Mouse (Mus musculus) heart, embryonic 13.5 days (tissue): ENCODE results near the gene 1600014C23Rik. TPM values are rescaled to one million over a fixed set of nuclear protein-coding genes. Genes with fewer than 3 reads are reported as not detected.

Experiments used
- ATAC-seq: fragments of 200-750 bp; cut with Nextera tagmentation; 2 replicates; pipeline ENCODE4 v1.8.0; 2017; ENCODE audit warnings: moderate TSS enrichment; ENCODE audit not compliant: insufficient number of reproducible peaks, low FRiP score, low TSS enrichment; ENCODE audit errors: extremely low read depth
- H3K27ac ChIP-seq: fragments of 300-500 bp; sonication (generic); replicated peaks from 2 replicates; pipeline ENCODE4 v1.5.1; 2015; ENCODE audit warnings: moderate library complexity, mild to moderate bottlenecking, inconsistent platforms
- H3K27me3 ChIP-seq: fragments of 300-500 bp; sonication (generic); replicated peaks from 2 replicates; pipeline ENCODE4 v1.6.1; 2015; ENCODE audit warnings: mild to moderate bottlenecking, inconsistent platforms
- H3K36me3 ChIP-seq: fragments of 300-500 bp; sonication (generic); 2 replicates; pipeline ENCODE4 v1.6.1; 2015; ENCODE audit warnings: mild to moderate bottlenecking, inconsistent platforms
- H3K4me1 ChIP-seq: fragments of 300-500 bp; sonication (generic); 2 replicates; pipeline ENCODE4 v1.6.1; 2015; ENCODE audit warnings: inconsistent platforms
- H3K4me2 ChIP-seq: fragments of 300-500 bp; sonication (generic); 2 replicates; pipeline ENCODE4 v1.6.1; 2015; ENCODE audit warnings: inconsistent platforms, mild to moderate bottlenecking, moderate library complexity
- H3K4me3 ChIP-seq: fragments of 300-500 bp; sonication (generic); 2 replicates; pipeline ENCODE4 v1.5.1; 2015; ENCODE audit warnings: moderate library complexity, mild to moderate bottlenecking, inconsistent platforms
- H3K9ac ChIP-seq: fragments of 300-500 bp; sonication (generic); 2 replicates; pipeline ENCODE4 v1.6.1; 2015; ENCODE audit warnings: inconsistent platforms, mild to moderate bottlenecking, moderate library complexity
- H3K9me3 ChIP-seq: fragments of 300-500 bp; sonication (generic); 2 replicates; pipeline ENCODE4 v1.6.1; 2016; ENCODE audit warnings: inconsistent platforms
- WGBS: fragments of 180-500 bp; shearing (Covaris S2); methylation state at CpG from one replicate; pipeline ENCODE4 v1.1.7; 2015; ENCODE audit warnings: mixed read lengths; 5-methylcytosine and 5-hydroxymethylcytosine counted together
- polyA plus RNA-seq: library from polyadenylated mRNA; unstranded; fragments of >200 nt; fragmentation: Nextera tagmentation; extraction: Ambion mirVana; gene quantifications from 2 replicates; pipeline ENCODE4 v1.2.1, GENCODE M21; 2015

1600014C23Rik gene
- polyA plus RNA-seq, 1 experiment from 2014 or later = 0.84 TPM

DNA sequence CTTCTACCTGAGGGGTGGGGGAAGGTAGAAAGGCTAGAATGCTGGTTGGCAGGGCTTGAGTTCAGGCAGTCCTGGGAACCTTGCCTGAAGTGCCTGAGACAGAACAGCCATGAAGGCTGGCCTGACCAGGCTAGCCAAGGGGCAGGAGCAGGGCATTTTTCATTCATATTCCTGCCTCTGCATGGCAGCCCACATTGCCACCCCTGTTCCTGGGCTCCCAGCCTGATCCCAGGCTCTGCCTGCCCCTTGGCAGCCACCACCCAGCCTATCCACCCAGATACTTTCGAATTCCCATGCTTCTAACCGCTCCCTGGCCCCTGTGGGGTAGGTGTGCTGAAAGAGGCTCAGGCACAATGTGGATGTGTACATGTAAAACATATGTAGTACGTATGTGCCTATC is 32.3 kb upstream of the 1600014C23Rik start:
- ATAC-seq = no peak
- 85% methylated on average over 3 of the region's 3 CpGs for WGBS
- H3K9me3 ChIP-seq = no peaks in the 10 kb centered on the region
- no peaks in the 10 kb centered on the region for H3K36me3 ChIP-seq
- H3K4me2 ChIP-seq = no peak overlapping the region
- peak overlapping the region; percentile 90; the same call in 1 of the 2 replicates for H3K27ac ChIP-seq
- H3K4me3 ChIP-seq = no peak overlapping the region
- no peak overlapping the region for H3K9ac ChIP-seq
- H3K27me3 ChIP-seq = peaks cover 9% of the 10 kb centered on the region; the same call in 1 of the 2 replicates
- peaks cover 41% of the 10 kb centered on the region for H3K4me1 ChIP-seq

- Histone ChIP-seq H3K27ac (no peak overlapping the region), H3K4me2 (no peak overlapping the region), H3K4me1 (peaks cover 24% of the 10 kb centered on the region), H3K36me3 (no peaks in the 10 kb centered on the region), H3K9me3 (no peaks in the 10 kb centered on the region), H3K9ac (no peak overlapping the region), H3K27me3 (peaks cover 9% of the 10 kb centered on the region; the same call in 1 of the 2 replicates), H3K4me3 (no peak overlapping the region)
- no peak for ATAC-seq
- WGBS = 78% methylated on average over 8 of the region's 8 CpGs
Observed at GRCm38 (mm10) chr17:45763188-45763587, 29.5 kb upstream of the 1600014C23Rik start.

DNA sequence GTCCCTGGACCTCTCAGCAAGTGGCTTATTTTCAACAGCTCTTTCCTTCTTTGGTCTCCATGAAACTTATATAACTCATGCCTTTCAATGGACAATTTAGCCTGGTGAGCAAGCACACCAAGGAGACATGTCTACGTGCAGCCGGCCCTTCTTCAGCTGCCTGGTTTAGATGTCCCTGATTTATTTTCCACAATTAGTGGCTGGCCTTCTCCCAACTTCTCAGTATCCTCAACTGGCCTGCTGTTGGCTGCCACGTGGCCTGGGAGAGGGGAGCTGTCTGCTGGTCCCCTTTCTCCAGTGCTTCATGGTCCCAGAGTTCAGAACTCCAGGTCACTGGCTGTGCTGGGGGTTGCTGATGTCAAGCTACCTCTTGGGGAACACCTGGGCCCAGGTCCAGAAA is 28.3 kb upstream of the 1600014C23Rik start:
- no peak for ATAC-seq
- H3K27me3 ChIP-seq = peaks cover 7% of the 10 kb centered on the region; the same call in 1 of the 2 replicates
- H3K4me3 ChIP-seq = no peak overlapping the region
- no peak overlapping the region for H3K4me2 ChIP-seq
- peaks cover 12% of the 10 kb centered on the region for H3K4me1 ChIP-seq
- H3K9ac ChIP-seq = no peak overlapping the region
- 62% methylated on average over 3 of the region's 3 CpGs for WGBS
- H3K36me3 ChIP-seq = no peaks in the 10 kb centered on the region
- H3K9me3 ChIP-seq = no peaks in the 10 kb centered on the region
- no peak overlapping the region for H3K27ac ChIP-seq

GRCm38 (mm10) chr17:45760965-45761645 is 27.5 kb upstream of the 1600014C23Rik start:
- H3K9me3 ChIP-seq = no peaks in the 10 kb centered on the region
- no peak for ATAC-seq

GRCm38 (mm10) chr17:45759751-45760150 is 26.1 kb upstream of the 1600014C23Rik start:
- Histone ChIP-seq H3K4me2 (no peak overlapping the region), H3K9me3 (no peaks in the 10 kb centered on the region), H3K9ac (no peak overlapping the region), H3K27me3 (peaks cover 8% of the 10 kb centered on the region; the same call in 1 of the 2 replicates), H3K4me3 (no peak overlapping the region), H3K36me3 (no peaks in the 10 kb centered on the region), H3K27ac (no peak overlapping the region), H3K4me1 (no peaks in the 10 kb centered on the region)
- 84% methylated on average over 5 of the region's 5 CpGs for WGBS
- no peak for ATAC-seq

More at GRCm38 (mm10) chr17:45760965-45761645, 27.5 kb upstream of the 1600014C23Rik start:
- Histone ChIP-seq H3K9ac (no peak overlapping the region), H3K27me3 (peaks cover 7% of the 10 kb centered on the region; the same call in 1 of the 2 replicates), H3K4me3 (no peak overlapping the region), H3K36me3 (no peaks in the 10 kb centered on the region), H3K27ac (no peak overlapping the region), H3K4me2 (no peak overlapping the region), H3K4me1 (peaks cover 4% of the 10 kb centered on the region)
- WGBS = 56% methylated on average over 10 of the region's 10 CpGs

- peaks cover 8% of the 10 kb centered on the region; the same call in 1 of the 2 replicates for H3K27me3 ChIP-seq
- H3K4me2 ChIP-seq = no peak overlapping the region
- WGBS = 60% methylated on average over 7 of the region's 7 CpGs
- no peak overlapping the region for H3K4me3 ChIP-seq
- H3K27ac ChIP-seq = no peak overlapping the region
- no peaks in the 10 kb centered on the region for H3K9me3 ChIP-seq
- no peak for ATAC-seq
- no peak overlapping the region for H3K9ac ChIP-seq
- H3K4me1 ChIP-seq = no peaks in the 10 kb centered on the region
- no peaks in the 10 kb centered on the region for H3K36me3 ChIP-seq
Observed at GRCm38 (mm10) chr17:45758808-45759207, 25.2 kb upstream of the 1600014C23Rik start.

- WGBS = 77% methylated on average over 8 of the region's 8 CpGs
- H3K4me3 ChIP-seq = no peak overlapping the region
- H3K4me1 ChIP-seq = no peaks in the 10 kb centered on the region
- no peaks in the 10 kb centered on the region for H3K9me3 ChIP-seq
- H3K27ac ChIP-seq = no peak overlapping the region
- no peak overlapping the region for H3K4me2 ChIP-seq
- H3K9ac ChIP-seq = no peak overlapping the region
- no peaks in the 10 kb centered on the region for H3K36me3 ChIP-seq
- ATAC-seq = no peak
- peaks cover 6% of the 10 kb centered on the region; the same call in 1 of the 2 replicates for H3K27me3 ChIP-seq
Observed at GRCm38 (mm10) chr17:45757932-45758331, 24.3 kb upstream of the 1600014C23Rik start.

DNA sequence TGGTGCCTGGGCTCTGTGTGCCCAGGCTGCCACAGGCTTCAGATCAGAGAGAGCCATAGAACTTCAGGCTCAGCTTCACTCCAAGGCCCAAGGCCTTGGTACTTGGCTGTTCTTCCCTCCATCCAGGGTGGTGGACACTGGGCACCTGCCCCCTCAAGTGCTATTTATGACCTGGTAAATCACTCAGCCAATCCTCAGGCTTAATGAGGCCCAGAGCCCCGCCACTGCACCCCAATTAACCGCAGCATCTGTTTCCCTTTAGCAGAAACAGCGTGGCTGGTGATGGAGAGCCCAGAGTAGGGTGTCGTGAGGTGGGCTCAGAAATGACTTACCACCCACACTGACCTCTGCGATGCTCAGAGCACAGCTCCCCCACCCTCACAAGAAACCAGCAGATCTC is 23.2 kb upstream of the 1600014C23Rik start:
- no peak overlapping the region for H3K4me2 ChIP-seq
- H3K27ac ChIP-seq = no peak overlapping the region
- H3K36me3 ChIP-seq = no peaks in the 10 kb centered on the region
- WGBS = 69% methylated on average over 5 of the region's 5 CpGs
- H3K9me3 ChIP-seq = no peaks in the 10 kb centered on the region
- no peaks in the 10 kb centered on the region for H3K4me1 ChIP-seq
- no peak overlapping the region for H3K9ac ChIP-seq
- H3K27me3 ChIP-seq = peaks cover 4% of the 10 kb centered on the region; the same call in 1 of the 2 replicates
- no peak for ATAC-seq
- H3K4me3 ChIP-seq = no peak overlapping the region

DNA sequence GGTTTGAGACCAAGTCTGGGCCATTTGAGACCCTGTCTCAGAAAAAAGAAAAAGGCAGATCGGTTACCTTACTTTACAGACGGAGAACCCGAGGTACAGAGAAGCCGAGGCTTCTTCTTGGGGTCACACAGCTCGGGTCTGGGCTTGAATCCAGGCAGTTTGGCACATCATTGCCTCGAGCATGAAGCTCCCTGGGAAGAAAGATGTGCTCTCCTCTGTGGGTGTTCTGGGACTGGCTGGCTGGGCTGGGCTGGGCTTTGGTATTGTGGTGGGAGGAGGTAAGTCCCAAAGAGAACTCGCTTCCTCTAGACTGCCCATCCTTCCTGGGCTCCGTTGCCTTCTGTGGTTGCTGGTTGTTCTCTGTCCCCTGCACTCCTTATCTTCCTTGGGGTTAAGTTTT is 22.7 kb upstream of the 1600014C23Rik start:
- ATAC-seq = no peak
- no peaks in the 10 kb centered on the region for H3K4me1 ChIP-seq
- no peaks in the 10 kb centered on the region for H3K36me3 ChIP-seq
- H3K9me3 ChIP-seq = no peaks in the 10 kb centered on the region
- WGBS = 66% methylated on average over 8 of the region's 8 CpGs
- H3K27me3 ChIP-seq = peaks cover 4% of the 10 kb centered on the region; the same call in 1 of the 2 replicates
- no peak overlapping the region for H3K27ac ChIP-seq
- no peak overlapping the region for H3K9ac ChIP-seq
- H3K4me2 ChIP-seq = no peak overlapping the region
- no peak overlapping the region for H3K4me3 ChIP-seq

GRCm38 (mm10) chr17:45754186-45754862 is 20.7 kb upstream of the 1600014C23Rik start:
- Histone ChIP-seq H3K4me2 (no peak overlapping the region), H3K9ac (no peak overlapping the region), H3K9me3 (no peaks in the 10 kb centered on the region), H3K4me1 (peaks cover 2% of the 10 kb centered on the region), H3K36me3 (no peaks in the 10 kb centered on the region), H3K27ac (no peak overlapping the region), H3K4me3 (no peak overlapping the region), H3K27me3 (peaks cover 9% of the 10 kb centered on the region; the same call in 1 of the 2 replicates)
- no peak for ATAC-seq
- WGBS = 73% methylated on average over 13 of the region's 13 CpGs

DNA sequence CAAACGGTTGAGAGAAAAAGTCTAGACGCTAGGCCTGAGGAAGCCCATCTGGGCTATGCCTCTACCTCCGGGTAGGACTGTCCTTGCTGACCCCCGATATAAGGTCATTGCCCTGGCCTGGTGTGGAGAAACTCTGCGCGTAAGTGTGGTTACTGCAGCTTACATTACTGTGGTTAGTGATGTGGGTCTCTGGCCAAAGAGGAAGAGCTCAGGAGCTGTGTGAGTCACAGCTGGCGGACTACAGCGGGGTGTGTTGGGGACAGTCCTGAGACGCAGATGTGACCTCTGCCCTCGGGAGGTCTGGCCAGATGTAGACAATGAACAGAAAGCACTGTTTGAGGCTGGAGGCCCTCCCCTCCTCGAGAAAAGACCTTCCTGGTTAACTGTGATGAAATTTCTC is 19.0 kb upstream of the 1600014C23Rik start:
- WGBS = 49% methylated on average over 11 of the region's 11 CpGs
- H3K27me3 ChIP-seq = peaks cover 9% of the 10 kb centered on the region; the same call in 1 of the 2 replicates
- H3K36me3 ChIP-seq = no peaks in the 10 kb centered on the region
- H3K27ac ChIP-seq = no peak overlapping the region
- H3K9ac ChIP-seq = no peak overlapping the region
- no peak for ATAC-seq
- no peak overlapping the region for H3K4me2 ChIP-seq
- H3K4me3 ChIP-seq = no peak overlapping the region
- H3K9me3 ChIP-seq = no peaks in the 10 kb centered on the region
- peaks cover 19% of the 10 kb centered on the region for H3K4me1 ChIP-seq
